Mouse (Mus musculus) layer of hippocampus, postnatal 14 days (tissue): ENCODE results near the gene Gpr157. TPM values are rescaled to one million over a fixed set of nuclear protein-coding genes. Genes with fewer than 3 reads are reported as not detected.

Source experiments
- DNase-seq, 2 experiments: peaks; one replicate each; pipeline ENCODE4 v3.0.0; 2021 to 2022; ENCODE audit warnings: low spot score in 2 of 2, mixed read lengths in 1 of 2
- total RNA-seq, 2 experiments: library from RNA; stranded (reverse); gene quantifications; 2 replicates each; pipeline ENCODE4 v1.2.3; 2021

Gene Gpr157
- total RNA-seq, 2 experiments from 2014 or later: 1.1 to 1.4 TPM

DNA sequence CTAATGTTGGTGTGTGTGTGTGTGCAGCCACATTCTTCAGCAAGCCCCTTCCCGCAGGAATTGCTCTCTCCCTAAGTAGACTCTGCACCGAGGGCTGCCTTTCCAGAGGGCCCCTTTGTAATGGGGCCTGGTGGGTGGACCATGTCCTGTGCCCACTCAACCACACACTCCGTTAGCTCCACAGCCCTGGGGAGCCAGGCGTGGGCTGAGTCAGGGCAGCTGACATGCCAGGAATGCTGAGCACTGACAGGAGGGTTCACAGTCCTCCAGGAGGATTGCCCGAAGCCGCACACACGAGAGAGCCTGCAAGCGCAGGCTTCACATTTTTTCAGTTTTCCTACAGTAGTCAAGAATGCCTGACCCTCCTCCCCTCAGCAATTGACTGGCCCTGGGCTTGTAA, 17.0 kb upstream of the Gpr157 start:
- no peak for DNase-seq

- no peak for DNase-seq
Observed at GRCm38 (mm10) chr4:150072416-150073101, 14.6 kb upstream of the Gpr157 start.

DNA sequence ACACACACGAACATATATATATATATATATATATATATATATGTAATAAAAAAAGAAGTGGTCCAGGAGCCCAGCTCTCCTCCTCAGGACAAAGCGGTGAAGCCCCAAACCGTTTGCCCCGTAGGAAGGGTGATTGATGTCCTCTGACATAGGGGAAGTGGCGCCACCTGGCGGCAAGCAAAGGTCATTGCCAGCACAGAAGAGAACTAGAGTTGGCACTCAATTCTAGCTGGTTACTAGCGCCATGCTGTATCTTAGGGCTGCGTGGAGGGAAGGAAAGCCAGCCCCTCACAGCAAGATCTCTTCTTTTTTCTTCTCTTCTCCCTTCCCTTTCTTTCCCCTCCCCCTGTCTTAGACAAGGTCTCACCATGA, 14.1 kb upstream of the Gpr157 start:
- peak; percentile 31 to 38 for DNase-seq

- no peak for DNase-seq
Observed at GRCm38 (mm10) chr4:150075350-150075749, 11.8 kb upstream of the Gpr157 start.

DNA sequence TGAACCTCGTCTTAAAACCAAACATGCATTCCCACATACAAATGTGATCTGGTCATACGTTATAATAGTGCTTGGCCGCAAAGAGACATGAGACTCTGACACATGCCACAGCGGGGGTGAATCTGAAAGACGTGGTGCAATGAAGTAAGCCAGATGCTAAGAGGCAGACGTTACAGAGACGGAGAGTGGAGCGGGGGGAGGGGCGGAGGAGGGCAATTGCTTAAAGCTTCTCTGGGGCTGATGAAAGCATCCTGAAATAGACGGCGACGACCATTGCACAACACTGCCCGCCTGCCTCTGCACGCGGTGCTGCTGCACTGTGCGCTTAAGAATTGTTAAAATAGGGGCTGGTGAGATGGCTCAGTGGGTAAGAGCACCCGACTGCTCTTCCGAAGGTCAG, 11.0 kb upstream of the Gpr157 start:
- no peak for DNase-seq

- DNase-seq: no peak
Observed at GRCm38 (mm10) chr4:150078646-150079045, 8.5 kb upstream of the Gpr157 start.

DNA sequence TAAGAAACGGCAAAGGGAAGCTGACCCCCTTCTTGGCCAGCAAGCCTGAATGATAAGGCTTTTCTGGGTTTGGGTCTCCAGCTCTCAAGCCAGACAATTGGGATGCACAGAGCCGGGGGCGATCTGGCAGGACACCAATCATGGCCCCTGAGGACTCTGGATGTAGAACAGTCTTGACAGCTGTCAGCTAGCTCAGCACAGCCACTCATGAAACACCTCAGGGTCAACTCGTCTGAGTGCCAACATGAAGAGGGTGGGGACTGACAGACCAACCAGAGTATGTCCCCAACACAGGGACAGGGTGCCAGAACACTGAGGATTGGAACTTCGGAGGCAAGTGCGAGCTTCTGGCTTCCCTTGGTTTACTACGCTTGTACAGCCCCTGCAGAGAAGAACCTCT, 7.9 kb upstream of the Gpr157 start:
- no peak for DNase-seq

- DNase-seq: no peak
Observed at GRCm38 (mm10) chr4:150080330-150080967, 6.7 kb upstream of the Gpr157 start.

DNA sequence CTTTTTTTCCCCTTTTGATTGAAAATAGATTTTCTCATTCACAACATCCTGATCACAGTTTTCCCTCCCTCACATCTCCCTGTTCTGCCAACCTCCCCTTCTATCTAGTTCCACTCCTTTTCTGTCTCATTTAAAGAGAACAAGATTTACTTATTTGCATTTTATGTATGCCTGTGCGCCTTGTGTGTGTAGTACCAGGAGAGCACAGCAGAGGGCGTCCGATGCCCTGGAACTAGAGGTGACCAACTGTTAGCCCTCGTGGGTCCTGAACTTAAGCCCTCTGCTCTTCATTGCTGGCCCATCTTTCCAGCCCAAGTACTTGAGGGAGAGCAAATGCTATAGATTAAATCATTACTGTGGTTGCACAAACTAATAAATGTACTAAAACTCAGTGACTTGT, 1.8 kb upstream of the Gpr157 start:
- no peak for DNase-seq

DNA sequence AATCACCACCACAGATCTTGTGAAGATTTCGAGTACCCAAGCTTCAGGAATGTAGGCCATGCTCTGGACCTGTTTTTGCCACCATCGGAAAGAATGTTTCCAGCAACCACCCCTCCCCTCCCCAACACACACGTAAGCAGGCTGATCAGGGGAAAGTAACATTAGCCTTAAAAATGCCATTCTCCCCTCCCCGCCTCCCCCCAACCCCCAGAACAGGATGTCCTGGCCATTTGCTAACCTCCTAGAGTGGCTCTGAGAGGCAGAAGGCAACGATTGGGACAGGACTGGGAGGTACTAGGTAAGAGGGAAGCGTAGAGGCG, 364 bp upstream of the Gpr157 start:
- no peak for DNase-seq

DNA sequence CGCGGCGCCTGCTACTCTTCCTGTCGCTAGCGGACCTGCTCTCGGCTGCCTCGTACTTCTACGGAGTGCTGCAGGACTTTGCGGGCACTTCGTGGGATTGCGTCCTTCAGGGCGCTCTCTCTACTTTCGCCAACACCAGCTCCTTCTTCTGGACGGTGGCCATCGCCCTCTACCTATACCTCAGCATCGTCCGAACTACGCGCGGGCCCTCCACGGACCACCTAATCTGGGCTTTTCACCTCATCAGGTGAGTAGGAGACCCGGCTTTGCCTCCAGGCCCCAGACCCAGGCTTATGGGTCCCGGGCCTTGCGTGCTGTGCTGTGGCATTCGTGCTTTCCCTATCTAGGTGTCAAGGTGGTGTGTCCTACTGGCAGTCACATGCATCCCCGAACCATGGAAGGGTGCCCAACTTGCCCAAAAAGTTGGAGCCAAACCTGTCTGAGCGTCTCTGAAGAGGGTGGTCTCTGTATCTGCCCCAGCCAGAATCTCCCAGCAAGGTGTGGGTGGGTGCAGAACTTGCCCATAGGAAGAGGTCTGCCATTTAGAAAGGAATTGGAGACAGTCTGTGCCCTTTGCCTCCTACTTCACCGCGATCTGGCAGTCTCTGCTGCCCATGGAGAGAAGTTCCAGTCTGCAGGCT, 845 bp downstream of the Gpr157 start:
- DNase-seq: no peak

GRCm38 (mm10) chr4:150089121-150089520, 2.0 kb downstream of the Gpr157 start:
- no peak for DNase-seq

GRCm38 (mm10) chr4:150091887-150092582, 4.9 kb downstream of the Gpr157 start:
- DNase-seq: no peak

- DNase-seq: no peak
Observed at GRCm38 (mm10) chr4:150092583-150092902, 5.4 kb downstream of the Gpr157 start.

DNA sequence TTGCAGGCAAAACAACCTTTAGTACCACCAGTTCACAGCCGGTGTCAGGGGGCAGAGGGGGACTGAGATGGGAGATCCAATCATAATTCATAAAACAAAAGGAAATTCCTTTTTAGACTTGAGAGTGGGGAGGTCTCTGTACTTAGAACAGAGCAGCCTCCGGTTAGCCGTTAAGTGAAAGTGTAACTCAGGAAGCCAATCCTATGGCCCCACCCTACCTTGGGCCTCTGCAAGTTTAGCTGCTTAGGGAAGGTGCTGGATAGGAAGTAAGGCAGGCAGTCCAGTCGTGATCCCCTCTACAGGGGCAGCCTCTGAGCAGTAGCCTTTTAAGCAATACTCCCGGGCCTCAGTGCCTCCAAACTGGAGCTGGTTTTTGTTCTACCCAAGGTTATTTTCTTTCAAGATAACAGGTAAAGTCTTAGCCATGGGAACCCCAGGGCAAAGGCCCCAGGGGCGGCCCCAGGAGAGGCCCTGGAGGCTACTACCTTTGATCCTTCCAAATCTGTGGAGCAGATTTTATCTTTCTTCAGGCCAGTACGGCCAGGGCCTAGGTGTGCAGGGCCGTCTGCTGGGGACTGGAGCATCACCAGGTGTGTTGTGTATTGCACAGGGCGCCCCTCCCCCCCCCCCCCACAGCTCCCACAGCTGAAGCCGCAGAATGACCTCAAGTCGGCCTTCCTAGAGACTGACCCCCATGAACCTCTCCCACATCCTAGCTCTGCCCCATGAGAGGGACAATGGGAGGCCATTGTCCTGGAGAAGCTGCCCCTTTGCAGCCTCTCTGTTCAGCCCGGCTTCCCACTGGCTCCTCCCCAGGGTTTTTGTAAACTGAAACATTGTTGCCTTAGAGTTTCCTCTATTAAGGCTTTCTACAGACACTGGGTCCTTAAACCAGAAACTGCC, 6.6 kb downstream of the Gpr157 start:
- no peak for DNase-seq

GRCm38 (mm10) chr4:150094463-150094789, 7.3 kb downstream of the Gpr157 start:
- no peak for DNase-seq

- DNase-seq: no peak
Observed at GRCm38 (mm10) chr4:150096309-150096708, 9.1 kb downstream of the Gpr157 start.

GRCm38 (mm10) chr4:150097847-150098246, 10.7 kb downstream of the Gpr157 start:
- no peak for DNase-seq

DNA sequence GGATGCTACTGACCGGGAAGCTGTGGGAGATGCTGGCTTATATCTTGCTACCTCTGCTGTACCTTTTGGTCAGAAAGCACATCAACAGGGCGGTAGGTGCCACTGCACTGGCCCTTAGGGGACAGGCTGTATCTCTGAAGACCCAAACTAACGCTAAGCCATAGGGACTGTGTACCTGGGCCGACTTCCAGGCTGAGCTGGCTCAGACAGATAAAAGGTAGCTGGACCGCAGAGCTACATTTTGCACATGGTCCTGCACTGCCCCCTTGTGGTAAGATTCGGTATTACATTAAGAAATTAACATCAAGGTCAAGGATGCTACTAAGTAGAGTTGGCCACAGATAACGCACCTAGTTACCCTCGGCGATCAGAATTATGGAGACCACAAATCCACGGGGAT, 11.7 kb downstream of the Gpr157 start:
- peak; percentile 40 to 81 for DNase-seq

DNA sequence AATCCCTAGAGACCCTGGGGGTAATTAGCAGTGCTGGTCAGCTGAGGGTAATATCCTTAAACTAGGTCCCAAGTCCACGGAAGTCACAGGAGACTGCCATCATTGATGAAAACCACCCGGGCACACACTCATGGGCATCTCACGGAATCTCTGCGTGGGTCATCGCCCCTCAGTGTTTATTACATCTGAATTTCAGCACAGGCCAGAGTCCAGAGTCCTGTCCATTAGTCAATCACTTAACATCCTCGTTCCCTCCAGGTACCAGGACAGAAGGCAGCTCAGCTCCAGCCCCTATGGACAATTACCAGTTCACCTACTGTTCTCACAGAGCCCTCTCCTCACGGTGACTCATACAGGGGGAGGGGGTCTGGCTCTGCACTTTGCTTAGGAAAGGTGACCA, 15.7 kb downstream of the Gpr157 start:
- no peak for DNase-seq

GRCm38 (mm10) chr4:150105671-150106070, 18.5 kb downstream of the Gpr157 start:
- no peak for DNase-seq
